Mouse (Mus musculus) left cerebral cortex, postnatal 10 days (tissue): ENCODE data around the gene Cadm4. TPM values are rescaled to one million over a fixed set of nuclear protein-coding genes. Genes with fewer than 3 reads are reported as not detected.
A peak's percentile ranks its signal among the peaks of the same experiment; 100 is the strongest.

Experiments
- DNase-seq, 2 experiments: peaks; one replicate each; pipeline ENCODE4 v3.0.0; 2021 to 2022; ENCODE audit warnings: low spot score in 2 of 2, mixed read lengths in 1 of 2; ENCODE audit errors: extremely low spot score in 1 of 2
- intact Hi-C: fragments of 180-260 bp; cut with DNase I; formaldehyde crosslinking; loops from one replicate; pipeline ENCODE4 v1.15.1; 2025
- total RNA-seq, 2 experiments: library from RNA; stranded (reverse); gene quantifications; 2 replicates each; pipeline ENCODE4 v1.2.3; 2021

Cadm4 gene
- total RNA-seq, 2 experiments from 2014 or later: 305 to 320 TPM

DNA sequence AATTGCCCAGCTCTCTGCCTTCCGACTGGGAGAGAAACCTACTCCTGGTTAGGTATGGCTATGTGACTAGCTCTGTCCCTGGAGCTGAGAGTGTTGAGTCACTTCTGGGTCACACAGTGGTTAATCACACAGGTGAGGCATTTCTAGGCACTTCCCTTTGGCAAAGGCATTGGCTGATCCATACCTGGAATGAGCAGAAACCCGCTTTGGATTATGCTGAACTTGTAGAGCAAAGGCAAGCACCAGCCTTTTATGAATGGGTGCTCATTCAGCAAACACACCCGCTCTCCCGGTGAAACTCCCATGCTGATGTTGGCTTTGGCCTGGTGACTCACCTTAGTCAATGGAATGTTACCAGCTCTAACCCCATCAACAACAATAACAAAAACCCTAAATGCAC lies 57.9 kb downstream of the Cadm4 start:
- no peak for DNase-seq
- intact Hi-C loops: no loop called here

DNA sequence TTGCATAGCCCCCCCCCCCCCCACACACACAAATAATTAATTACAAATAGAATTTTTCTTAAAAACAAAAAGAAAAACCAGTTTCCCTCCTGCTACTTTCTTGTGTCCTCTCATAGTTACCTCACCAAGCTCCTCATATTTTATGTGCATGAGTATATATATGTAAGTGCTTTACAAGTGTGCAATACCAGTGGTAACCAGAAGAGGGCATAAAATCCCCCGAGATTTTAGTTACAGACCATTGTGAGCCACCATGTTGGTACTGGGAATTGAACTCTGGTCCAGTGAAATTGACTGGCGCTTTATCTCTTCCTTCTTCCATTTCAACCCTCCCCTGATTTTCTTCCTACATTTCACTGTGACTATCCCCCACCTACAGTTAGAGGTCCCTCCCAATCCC lies 62.7 kb downstream of the Cadm4 start:
- no peak for DNase-seq
- intact Hi-C loops: no loop called here

DNA sequence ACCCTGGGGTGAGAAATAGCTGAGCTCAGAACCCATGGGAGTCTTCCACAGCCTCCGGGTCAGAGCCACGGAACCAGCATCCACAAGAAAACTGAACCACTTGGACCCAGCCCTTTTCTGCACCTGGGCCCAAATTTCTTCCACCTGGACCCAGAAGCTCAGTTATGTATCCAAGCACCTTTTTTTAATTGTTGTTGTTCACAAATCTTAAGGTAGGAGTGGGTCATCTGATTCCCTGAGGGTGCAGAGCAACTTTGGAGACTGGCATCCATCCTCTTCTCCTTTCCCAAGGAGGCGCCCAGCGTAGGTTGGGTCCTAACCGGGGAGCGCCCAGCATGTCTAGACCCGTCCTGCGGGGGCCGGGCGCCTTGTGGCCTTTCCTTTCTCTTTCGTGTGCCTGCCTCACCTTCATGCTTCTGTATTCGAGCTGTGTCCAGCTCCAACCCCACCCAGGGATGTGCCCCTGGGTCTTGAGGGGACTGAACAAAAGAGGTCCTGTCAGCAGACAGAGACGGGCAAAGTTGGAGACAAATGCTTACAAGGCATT lies 64.3 kb downstream of the Cadm4 start, which contains the start of the genes Pinlyp and Xrcc1:
Gene Pinlyp (minus strand): TSS at position 51 of the 547 bp plus-strand sequence.
Gene Xrcc1 (plus strand): TSS at position 222 of the 547 bp plus-strand sequence.
- intact Hi-C loops: no loop called here
- no peak for DNase-seq

DNA sequence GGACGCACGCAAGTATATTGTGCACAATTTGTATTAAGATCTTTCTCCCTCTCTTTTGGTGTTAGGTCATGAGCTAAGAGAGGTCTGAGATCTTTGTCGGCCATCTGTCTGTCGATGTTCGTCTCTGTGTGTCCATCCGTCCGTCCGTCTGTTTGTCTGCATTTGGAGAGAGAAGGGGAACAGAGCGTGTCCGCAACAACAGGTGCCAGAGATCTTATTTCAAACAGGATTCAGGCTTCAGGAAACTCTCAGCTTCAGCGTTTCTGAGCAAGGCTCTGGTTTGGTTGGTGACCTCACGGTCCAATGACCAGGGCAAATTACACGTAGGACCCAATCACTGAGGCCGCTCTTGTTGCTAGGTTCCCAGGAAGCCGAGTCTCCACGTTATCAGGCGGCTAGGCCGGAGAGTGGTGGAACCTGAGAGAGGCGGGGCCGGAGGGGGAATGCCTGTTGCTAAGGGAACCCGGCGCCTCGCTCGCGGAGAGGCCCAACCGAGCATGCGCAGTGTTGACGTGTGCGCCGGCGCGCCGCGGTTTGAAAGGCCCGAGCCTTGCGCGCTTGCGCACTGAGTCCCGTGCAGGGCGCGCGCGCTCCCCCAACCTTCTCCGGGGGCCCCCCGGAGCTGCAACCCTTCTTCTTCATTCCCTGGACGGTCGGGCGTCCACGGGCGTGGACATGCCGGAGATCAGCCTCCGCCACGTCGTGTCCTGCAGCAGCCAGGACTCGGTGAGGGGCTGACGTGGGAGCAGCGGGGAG lies 65.0 kb downstream of the Cadm4 start:
- peak; percentile 99 to 100 for DNase-seq
- intact Hi-C loops: no loop called here

DNA sequence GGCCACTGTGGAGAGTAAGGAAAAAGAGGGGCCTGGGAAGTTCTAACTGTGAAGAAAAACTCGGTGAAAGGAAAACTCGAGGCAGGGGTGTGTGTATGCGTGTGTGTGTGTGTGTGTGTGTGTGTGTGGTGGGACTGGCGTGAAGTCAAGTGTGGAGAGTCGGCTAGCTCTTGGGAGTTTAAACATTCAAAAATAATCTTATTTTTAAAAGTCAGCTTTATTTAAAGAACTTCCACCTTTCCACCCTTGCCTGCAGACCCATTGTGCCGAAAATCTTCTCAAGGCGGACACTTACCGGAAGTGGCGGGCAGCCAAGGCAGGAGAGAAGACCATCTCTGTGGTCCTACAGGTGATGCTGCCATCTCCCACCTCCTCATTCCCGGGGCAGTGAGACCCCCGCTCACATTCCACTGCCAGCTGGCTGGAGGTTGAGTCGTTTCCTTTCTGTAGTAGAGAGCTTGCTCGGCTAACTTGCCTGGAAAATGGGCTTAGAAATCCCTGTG lies 65.8 kb downstream of the Cadm4 start:
- intact Hi-C loops: no loop called here
- no peak for DNase-seq

DNA sequence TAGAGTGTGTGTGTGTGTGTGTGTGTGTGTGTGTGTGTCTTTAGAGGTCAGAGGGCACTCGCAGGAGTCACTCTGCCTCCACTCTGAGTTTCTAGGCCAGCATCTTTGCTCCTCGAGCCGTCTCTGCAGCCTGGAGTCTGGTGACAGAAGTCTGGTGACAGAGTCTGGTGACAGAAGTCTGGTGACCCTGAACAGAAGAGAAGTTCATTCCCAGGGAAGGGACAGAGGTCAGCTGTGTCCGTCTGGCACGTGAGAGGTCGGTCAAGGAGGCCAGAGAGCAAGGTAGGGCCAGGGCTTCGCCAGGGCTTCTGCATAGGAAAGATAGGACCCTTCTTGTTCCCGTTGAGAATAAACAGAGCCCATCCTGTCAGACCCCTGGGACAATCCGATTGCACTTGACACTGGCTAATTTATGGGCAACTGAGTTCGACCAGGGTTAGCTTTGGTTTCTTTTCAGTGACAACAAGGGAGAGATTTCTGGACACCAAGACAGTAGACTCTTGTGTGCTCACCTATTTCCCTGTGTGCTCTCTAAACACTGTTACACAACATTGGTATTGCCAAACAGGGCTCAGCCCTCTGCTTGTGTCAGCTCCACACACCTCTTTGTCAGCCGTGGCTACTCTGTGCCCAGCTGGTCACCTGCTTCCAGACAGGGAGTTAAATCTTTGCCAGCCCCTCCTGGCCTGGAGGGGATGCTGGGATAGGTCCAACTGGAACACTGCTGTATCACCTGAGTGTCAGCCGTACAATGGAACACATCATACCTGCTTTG lies 70.3 kb downstream of the Cadm4 start:
- DNase-seq: no peak

More for the DNA sequence above, 70.3 kb downstream of the Cadm4 start:
- intact Hi-C loops: no loop called here

Other genes starting within 250 kb of the Cadm4 start
- 1 to 10 TPM; 5.1 to 6.1 TPM for gene Zfp109, start 244.5 kb upstream of the Cadm4 start, total RNA-seq
- 1 to 10 TPM; 6.1 to 6.6 TPM for gene Zfp108, start 227.2 kb upstream of the Cadm4 start, total RNA-seq
- 1 to 10 TPM; 8.7 to 8.9 TPM for gene Zfp93, start 211.6 kb upstream of the Cadm4 start, total RNA-seq
- gene Zfp61, start 180.8 kb upstream of the Cadm4 start, total RNA-seq: 10 to 100 TPM; 20.6 to 21.3 TPM
- 10 to 100 TPM; 14.8 to 16.0 TPM for gene Zfp94, start 165.4 kb upstream of the Cadm4 start, total RNA-seq
- gene Tescl, start 148.1 kb upstream of the Cadm4 start, total RNA-seq: not detected
- under 1 TPM in 1 of 2 experiments, not detected in 1; 0.15 TPM for gene Lypd5, start 132.8 kb upstream of the Cadm4 start, total RNA-seq
- gene Kcnn4, start 111.8 kb upstream of the Cadm4 start, total RNA-seq: under 1 TPM; 0.17 to 0.41 TPM
- gene Smg9, start 82.4 kb upstream of the Cadm4 start, total RNA-seq: 10 to 100 TPM; 34.1 to 39.1 TPM
- under 1 TPM in 1 of 2 experiments, not detected in 1; 0.20 TPM for gene Irgc1, start 29.7 kb upstream of the Cadm4 start, total RNA-seq
- gene Plaur, start 19.5 kb upstream of the Cadm4 start, total RNA-seq: 1 to 10 TPM in 1 of 2 experiments, under 1 TPM in 1; 0.85 to 1.4 TPM
- gene Zfp428, start 25.0 kb downstream of the Cadm4 start, total RNA-seq: 10 to 100 TPM; 61.9 to 67.5 TPM
- not detected for gene AC161166.1, start 30.4 kb downstream of the Cadm4 start, total RNA-seq
- 100 to 1,000 TPM; 105 to 110 TPM for gene Irgq, start 48.7 kb downstream of the Cadm4 start, total RNA-seq
- gene Pinlyp, start 64.1 kb downstream of the Cadm4 start, total RNA-seq: not detected
- 10 to 100 TPM; 32.5 to 41.2 TPM for gene Xrcc1, start 64.3 kb downstream of the Cadm4 start, total RNA-seq
- gene Ethe1, start 105.5 kb downstream of the Cadm4 start, total RNA-seq: 10 to 100 TPM; 11.9 to 13.0 TPM
- gene Zfp575, start 105.6 kb downstream of the Cadm4 start, total RNA-seq: 1 to 10 TPM; 7.7 to 8.3 TPM
- gene Phldb3, start 128.7 kb downstream of the Cadm4 start, total RNA-seq: under 1 TPM; 0.41 to 0.54 TPM
- under 1 TPM; 0.47 to 0.57 TPM for gene Lypd3, start 154.5 kb downstream of the Cadm4 start, total RNA-seq
- not detected for gene Tex101, start 194.7 kb downstream of the Cadm4 start, total RNA-seq
- not detected for gene BC049730, start 227.2 kb downstream of the Cadm4 start, total RNA-seq
- not detected for gene Gm4763, start 244.9 kb downstream of the Cadm4 start, total RNA-seq